Mouse (Mus musculus): ENCODE results near the gene Armc2. TPM values are rescaled to one million over a fixed set of nuclear protein-coding genes. Genes with fewer than 3 reads are reported as not detected.

Armc2 gene
- total RNA-seq, 1 experiment from 2014 or later: 0.14 TPM

GRCm38 (mm10) chr10:41931962-41932361 lies 86.3 kb downstream of the Armc2 start:
- ATAC-seq (replicated peaks; ENCODE audit: low read depth, poor library complexity, severe bottlenecking): no peak

GRCm38 (mm10) chr10:41930966-41931365 lies 87.3 kb downstream of the Armc2 start:
- ATAC-seq (replicated peaks; ENCODE audit: low read depth, poor library complexity, severe bottlenecking): no peak

GRCm38 (mm10) chr10:41926726-41927125 lies 91.5 kb downstream of the Armc2 start:
- ATAC-seq (replicated peaks; ENCODE audit: low read depth, poor library complexity, severe bottlenecking): no peak

GRCm38 (mm10) chr10:41912290-41912994 lies 105.8 kb downstream of the Armc2 start:
- ATAC-seq (replicated peaks; ENCODE audit: low read depth, poor library complexity, severe bottlenecking): peak; percentile 69

- no peak for ATAC-seq (replicated peaks; ENCODE audit: low read depth, poor library complexity, severe bottlenecking)
Observed at GRCm38 (mm10) chr10:41908899-41909298, 109.3 kb downstream of the Armc2 start.

DNA sequence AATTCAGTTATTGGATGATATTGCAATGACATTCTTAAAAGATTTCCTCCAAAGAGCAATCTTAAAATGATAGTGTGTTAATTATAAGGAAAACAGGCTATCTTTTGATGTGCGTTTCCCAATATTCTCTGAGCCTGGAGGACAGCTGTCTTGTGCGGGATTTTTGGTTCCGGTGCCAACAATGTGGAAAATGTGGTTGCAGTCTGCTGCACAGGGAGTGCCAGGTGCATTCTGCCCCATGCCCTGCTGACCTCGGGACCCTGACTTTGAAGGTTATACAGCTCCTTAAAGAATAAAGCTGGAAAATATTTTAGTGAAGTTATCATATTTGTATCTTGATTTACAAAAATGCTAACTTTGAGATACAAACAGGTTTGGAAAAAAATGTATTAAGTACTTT lies 110.3 kb downstream of the Armc2 start:
- no peak for ATAC-seq (replicated peaks; ENCODE audit: low read depth, poor library complexity, severe bottlenecking)

DNA sequence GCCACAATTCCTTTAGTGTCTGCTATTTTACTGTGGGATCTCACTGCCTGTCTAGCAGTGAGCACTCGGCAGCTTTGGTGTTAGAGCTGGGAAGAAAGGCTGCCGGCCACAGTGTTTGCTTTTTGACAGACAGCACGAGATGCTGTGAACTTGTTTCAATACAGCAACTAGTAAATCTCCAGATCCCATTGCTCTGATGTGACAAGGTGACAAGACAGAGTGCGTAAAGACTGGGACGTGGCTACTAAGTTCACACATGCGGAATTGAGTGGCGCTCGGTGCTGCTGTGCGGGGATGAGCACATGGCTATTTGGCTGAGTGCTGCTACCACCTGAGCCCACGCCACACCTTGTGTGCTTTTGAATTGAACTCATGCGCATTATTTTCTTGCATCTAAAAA lies 110.8 kb downstream of the Armc2 start:
- ATAC-seq (replicated peaks; ENCODE audit: low read depth, poor library complexity, severe bottlenecking): no peak

- ATAC-seq (replicated peaks; ENCODE audit: low read depth, poor library complexity, severe bottlenecking): no peak
Observed at GRCm38 (mm10) chr10:41901864-41902263, 116.4 kb downstream of the Armc2 start.

- ATAC-seq (replicated peaks; ENCODE audit: low read depth, poor library complexity, severe bottlenecking): no peak
Observed at GRCm38 (mm10) chr10:41901456-41901855, 116.8 kb downstream of the Armc2 start.

GRCm38 (mm10) chr10:41896865-41897264 lies 121.4 kb downstream of the Armc2 start:
- no peak for ATAC-seq (replicated peaks; ENCODE audit: low read depth, poor library complexity, severe bottlenecking)

GRCm38 (mm10) chr10:41896425-41896824 lies 121.8 kb downstream of the Armc2 start:
- ATAC-seq (replicated peaks; ENCODE audit: low read depth, poor library complexity, severe bottlenecking): peak; percentile 66

GRCm38 (mm10) chr10:41893433-41894411 lies 124.5 kb downstream of the Armc2 start:
- ATAC-seq (replicated peaks; ENCODE audit: low read depth, poor library complexity, severe bottlenecking): no peak

GRCm38 (mm10) chr10:41891312-41891711 lies 126.9 kb downstream of the Armc2 start:
- no peak for ATAC-seq (replicated peaks; ENCODE audit: low read depth, poor library complexity, severe bottlenecking)

GRCm38 (mm10) chr10:41890537-41890936 lies 127.7 kb downstream of the Armc2 start:
- no peak for ATAC-seq (replicated peaks; ENCODE audit: low read depth, poor library complexity, severe bottlenecking)

- no peak for ATAC-seq (replicated peaks; ENCODE audit: low read depth, poor library complexity, severe bottlenecking)
Observed at GRCm38 (mm10) chr10:41889566-41889965, 128.7 kb downstream of the Armc2 start.

DNA sequence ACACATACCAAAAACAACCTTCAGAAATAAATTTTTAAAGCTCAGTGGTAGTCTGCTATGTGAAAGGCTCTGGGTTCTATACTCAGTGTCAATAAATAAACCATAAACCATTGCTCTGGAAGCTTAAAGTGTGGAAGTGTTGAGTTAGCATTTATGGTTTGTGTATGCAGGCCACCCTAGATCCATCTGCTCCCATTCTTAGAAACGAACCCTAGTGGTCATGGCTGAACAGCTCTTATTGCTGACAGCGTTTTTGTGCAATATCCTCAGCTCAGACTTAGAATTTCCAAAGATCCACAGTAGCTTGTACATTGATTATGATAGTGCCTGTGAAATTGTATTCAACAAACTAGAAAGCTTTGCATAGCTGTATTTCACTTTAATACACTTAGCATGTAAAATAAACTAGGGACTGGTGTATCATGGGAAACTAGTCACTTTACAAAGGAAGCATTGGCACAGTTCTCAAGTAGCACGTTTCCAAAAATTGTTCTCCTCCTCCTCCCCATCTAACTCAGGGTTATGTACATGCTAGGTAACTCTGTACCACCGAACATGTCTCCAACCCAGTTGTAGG lies 129.8 kb downstream of the Armc2 start:
- peak; percentile 48 for ATAC-seq (replicated peaks; ENCODE audit: low read depth, poor library complexity, severe bottlenecking)

GRCm38 (mm10) chr10:41887080-41887821 lies 131.0 kb downstream of the Armc2 start:
- peak; percentile 80 for ATAC-seq (replicated peaks; ENCODE audit: low read depth, poor library complexity, severe bottlenecking)

DNA sequence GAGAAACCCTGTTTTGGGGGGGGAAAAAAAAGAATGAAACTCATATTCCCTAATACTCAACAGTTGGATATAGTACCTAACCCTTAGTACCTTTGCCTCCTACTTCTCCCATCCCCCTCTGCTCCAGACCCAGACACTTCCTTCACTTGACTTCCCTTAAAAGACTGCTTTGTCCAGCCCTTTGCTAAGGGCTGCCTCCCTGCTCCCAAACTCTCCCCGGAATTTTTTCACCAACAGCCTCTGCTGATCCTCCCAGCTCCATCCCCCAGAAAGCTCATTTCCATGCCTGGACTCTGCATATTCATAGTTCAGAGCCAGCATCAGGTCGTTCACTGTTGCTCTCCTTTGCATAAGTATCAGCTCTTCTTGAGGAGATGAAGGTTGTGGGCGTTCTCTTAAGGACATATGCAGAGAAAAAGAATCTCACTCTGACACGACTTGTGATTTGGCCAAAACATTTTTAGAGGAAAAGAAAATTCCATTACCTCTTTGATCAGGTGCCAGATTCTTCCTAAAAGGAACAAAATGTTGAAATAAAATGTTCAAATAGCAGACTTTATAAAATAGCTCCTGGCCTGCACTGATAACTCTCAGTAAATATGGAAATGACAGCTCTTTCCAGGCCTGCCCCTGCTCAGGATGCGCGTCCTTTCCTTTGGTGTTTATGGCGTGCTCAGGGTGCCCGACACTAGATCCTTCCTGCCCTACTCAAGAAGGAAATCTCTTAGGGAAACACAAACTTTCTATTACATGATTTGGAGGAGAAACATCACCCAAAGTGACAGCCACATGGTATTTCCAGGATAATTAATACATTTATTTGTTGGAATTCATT lies 134.3 kb downstream of the Armc2 start:
- no peak for ATAC-seq (replicated peaks; ENCODE audit: low read depth, poor library complexity, severe bottlenecking)

- ATAC-seq (replicated peaks; ENCODE audit: low read depth, poor library complexity, severe bottlenecking): no peak
Observed at GRCm38 (mm10) chr10:41881438-41881837, 136.8 kb downstream of the Armc2 start.

All from common myeloid progenitor, adult 5-6 weeks (primary cell).